Mouse (Mus musculus) spleen, adult 2 months (tissue): Measurements from ENCODE around the gene Olfr279. TPM values are rescaled to one million over a fixed set of nuclear protein-coding genes. Genes with fewer than 3 reads are reported as not detected.
A peak's percentile ranks its signal among the peaks of the same experiment; 100 is the strongest.

Experiments used
- DNase-seq, 2 experiments: peaks; one replicate each; pipeline versions ENCODE4 v3.0.0 to v3.0.0-alpha.2; 2012 to 2021; ENCODE audit warnings: low spot score in 2 of 2, low read depth in 1 of 2
- H3K27ac ChIP-seq: fragments of 200-500 bp; 2 replicates; pipeline ENCODE4 v1.5.1; 2012; ENCODE audit warnings: low read length, inconsistent platforms; ENCODE audit not compliant: insufficient read depth
- H3K27me3 ChIP-seq: fragments of 200-500 bp; 2 replicates; pipeline ENCODE4 v1.6.1; 2012; ENCODE audit warnings: mild to moderate bottlenecking, moderate library complexity, low read length, inconsistent platforms; ENCODE audit not compliant: control insufficient read depth, insufficient read depth
- H3K36me3 ChIP-seq: fragments of 200-500 bp; 2 replicates; pipeline ENCODE4 v1.6.1; 2012; ENCODE audit warnings: mild to moderate bottlenecking, low read length, inconsistent platforms; ENCODE audit not compliant: control insufficient read depth, insufficient read depth
- H3K4me1 ChIP-seq: fragments of 200-500 bp; 2 replicates; pipeline ENCODE4 v1.6.1; 2011; ENCODE audit warnings: inconsistent platforms; ENCODE audit not compliant: control insufficient read depth, insufficient read depth, insufficient read length
- H3K4me3 ChIP-seq: fragments of 200-500 bp; 2 replicates; pipeline ENCODE4 v1.5.1; 2011; ENCODE audit warnings: mild to moderate bottlenecking, inconsistent platforms; ENCODE audit not compliant: insufficient read depth, insufficient read length; ENCODE audit errors: extremely low read depth
- CTCF ChIP-seq: fragments of 200-500 bp; IDR thresholded peaks from 2 replicates; pipeline ENCODE4 v1.5.1; 2011; ENCODE audit warnings: mild to moderate bottlenecking, inconsistent platforms; ENCODE audit not compliant: insufficient read depth, insufficient read length, insufficient replicate concordance; ENCODE audit errors: extremely low read depth
- POLR2A ChIP-seq: fragments of 200-500 bp; IDR thresholded peaks from 2 replicates; pipeline ENCODE4 v1.6.1; 2011; ENCODE audit warnings: low read depth, low read length, inconsistent platforms
- WGBS: fragments of 180-500 bp; shearing (Covaris S2); methylation state at CpG from one replicate; pipeline ENCODE4 v1.1.7; 2018; 5-methylcytosine and 5-hydroxymethylcytosine counted together
- polyA plus RNA-seq: library from polyadenylated mRNA; depleted of rRNA; stranded (reverse); fragments of >200 nt; gene quantifications from 2 replicates; pipeline ENCODE4 v1.2.3, GENCODE M21; 2012

Gene Olfr279
- polyA plus RNA-seq, 1 experiment = not detected

- WGBS = 48% methylated on average over 10 of the region's 10 CpGs
- peak in 1 of 2 experiments; percentile 61 for DNase-seq
- no peak overlapping the region for H3K27ac ChIP-seq
- H3K4me3 ChIP-seq = no peak overlapping the region
- TF ChIP-seq POLR2A (no peak), CTCF (peak; percentile 35; the same call in 1 of the 2 replicates)
- H3K4me1 ChIP-seq = no peaks in the 10 kb centered on the region; the same call in 1 of the 2 replicates
- H3K27me3 ChIP-seq = no peaks in the 10 kb centered on the region
- no peaks in the 10 kb centered on the region for H3K36me3 ChIP-seq
These were observed 16.8 kb upstream of the Olfr279 start for GRCm38 (mm10) chr15:98475382-98475781.

- TF ChIP-seq CTCF = no peak
- no peak for TF ChIP-seq POLR2A
- Histone ChIP-seq H3K27me3 (no peaks in the 10 kb centered on the region), H3K27ac (no peak overlapping the region), H3K4me1 (no peaks in the 10 kb centered on the region; the same call in 1 of the 2 replicates), H3K36me3 (no peaks in the 10 kb centered on the region), H3K4me3 (no peak overlapping the region)
- DNase-seq = no peak
- 79% methylated on average over 5 of the region's 5 CpGs for whole genome bisulfite sequencing
These were observed 15.9 kb upstream of the Olfr279 start for GRCm38 (mm10) chr15:98476281-98476680.

GRCm38 (mm10) chr15:98479568-98480102, 12.6 kb upstream of the Olfr279 start:
- H3K4me3 ChIP-seq = no peak overlapping the region
- 33% methylated on average over 7 of the region's 7 CpGs for WGBS
- H3K27ac ChIP-seq = no peak overlapping the region; the same call in 1 of the 2 replicates
- H3K36me3 ChIP-seq = no peaks in the 10 kb centered on the region
- TF ChIP-seq POLR2A (no peak), CTCF (no peak)
- H3K27me3 ChIP-seq = no peaks in the 10 kb centered on the region
- peaks cover 10% of the 10 kb centered on the region; the same call in 1 of the 2 replicates for H3K4me1 ChIP-seq
- no peak for DNase-seq

GRCm38 (mm10) chr15:98482701-98483100, 9.5 kb upstream of the Olfr279 start, which contains the start of gene Lalba:
Lalba (minus strand) TSS chr15:98482721.
- no peak within 1 kb of the TSS for H3K27ac ChIP-seq
- no peaks in the 10 kb centered on the region for H3K36me3 ChIP-seq
- TF ChIP-seq POLR2A (no peak), CTCF (no peak)
- WGBS = 84% methylated on average over 3 of the region's 3 CpGs
- H3K4me3 ChIP-seq = no peak within 1 kb of the TSS
- H3K4me1 ChIP-seq = peaks cover 12% of the 10 kb centered on the region; the same call in 1 of the 2 replicates
- no peaks in the 10 kb centered on the region for H3K27me3 ChIP-seq
- DNase-seq = no peak

GRCm38 (mm10) chr15:98483907-98484886, 8.0 kb upstream of the Olfr279 start:
- Histone ChIP-seq H3K4me3 (peak overlapping the region; percentile 17; the same call in 1 of the 2 replicates), H3K4me1 (peaks cover 12% of the 10 kb centered on the region; the same call in 1 of the 2 replicates), H3K27ac (peak overlapping the region; percentile 91), H3K36me3 (no peaks in the 10 kb centered on the region), H3K27me3 (no peaks in the 10 kb centered on the region)
- WGBS = 17% methylated on average over 18 of the region's 18 CpGs
- TF ChIP-seq POLR2A (peak; percentile 11; the same call in 1 of the 2 replicates), CTCF (no peak)
- DNase-seq = peak; percentile 49 to 76

- TF ChIP-seq CTCF (no peak), POLR2A (no peak)
- H3K27me3 ChIP-seq = no peaks in the 10 kb centered on the region
- no peaks in the 10 kb centered on the region for H3K36me3 ChIP-seq
- no peak overlapping the region for H3K27ac ChIP-seq
- H3K4me3 ChIP-seq = no peak overlapping the region
- WGBS = 48% methylated on average over 8 of the region's 8 CpGs
- H3K4me1 ChIP-seq = peaks cover 12% of the 10 kb centered on the region; the same call in 1 of the 2 replicates
- DNase-seq = no peak
These were observed 5.7 kb upstream of the Olfr279 start for GRCm38 (mm10) chr15:98486433-98487021.
